Mouse (Mus musculus): ENCODE measurements around the gene Spast.
A peak's percentile ranks its signal among the peaks of the same experiment; 100 is the strongest.
"Not testable (repeated sequence)": the region's sequence is repeated elsewhere in the genome, so short reads cannot be mapped to it uniquely, and the experiment has no call there.

Gene Spast

GRCm38 (mm10) chr17:74327195-74327594, 11.6 kb upstream of the Spast start:
- not testable (repeated sequence) for DNase-seq (ENCODE audit: extremely low spot score)

GRCm38 (mm10) chr17:74328146-74328545, 10.6 kb upstream of the Spast start:
- peak; percentile 44 for DNase-seq (ENCODE audit: extremely low spot score)

DNA sequence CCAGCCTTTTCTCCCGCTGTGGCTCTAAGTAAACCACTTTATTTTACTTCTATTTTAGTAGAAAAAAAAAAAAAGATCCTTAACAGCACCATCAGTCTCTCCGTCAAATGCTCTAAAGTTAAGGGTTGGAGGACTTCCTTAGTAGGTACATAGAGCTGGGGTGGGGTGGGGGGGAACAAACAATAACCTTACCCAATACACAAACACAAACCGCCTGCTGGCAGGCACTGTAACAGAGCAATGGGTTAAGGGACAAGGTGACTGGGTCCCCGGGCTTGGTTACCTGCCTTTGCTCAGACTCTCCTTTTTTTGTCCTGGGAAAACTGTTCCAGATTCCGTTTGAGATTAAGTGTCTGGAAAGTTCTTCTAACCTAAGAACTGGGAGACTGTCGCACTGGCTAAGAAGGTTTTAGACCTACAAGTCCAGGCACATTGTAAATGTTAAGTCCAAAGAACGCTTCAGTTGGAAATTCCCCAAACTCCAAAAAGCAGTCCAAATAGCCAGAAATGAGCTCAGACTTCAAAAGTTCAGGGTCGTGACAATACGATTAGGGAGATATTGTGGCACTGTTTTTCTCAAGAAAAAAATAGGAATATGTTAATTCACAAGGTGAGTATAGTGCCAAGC, 7.6 kb upstream of the Spast start:
- no peak for DNase-seq (ENCODE audit: extremely low spot score)

DNA sequence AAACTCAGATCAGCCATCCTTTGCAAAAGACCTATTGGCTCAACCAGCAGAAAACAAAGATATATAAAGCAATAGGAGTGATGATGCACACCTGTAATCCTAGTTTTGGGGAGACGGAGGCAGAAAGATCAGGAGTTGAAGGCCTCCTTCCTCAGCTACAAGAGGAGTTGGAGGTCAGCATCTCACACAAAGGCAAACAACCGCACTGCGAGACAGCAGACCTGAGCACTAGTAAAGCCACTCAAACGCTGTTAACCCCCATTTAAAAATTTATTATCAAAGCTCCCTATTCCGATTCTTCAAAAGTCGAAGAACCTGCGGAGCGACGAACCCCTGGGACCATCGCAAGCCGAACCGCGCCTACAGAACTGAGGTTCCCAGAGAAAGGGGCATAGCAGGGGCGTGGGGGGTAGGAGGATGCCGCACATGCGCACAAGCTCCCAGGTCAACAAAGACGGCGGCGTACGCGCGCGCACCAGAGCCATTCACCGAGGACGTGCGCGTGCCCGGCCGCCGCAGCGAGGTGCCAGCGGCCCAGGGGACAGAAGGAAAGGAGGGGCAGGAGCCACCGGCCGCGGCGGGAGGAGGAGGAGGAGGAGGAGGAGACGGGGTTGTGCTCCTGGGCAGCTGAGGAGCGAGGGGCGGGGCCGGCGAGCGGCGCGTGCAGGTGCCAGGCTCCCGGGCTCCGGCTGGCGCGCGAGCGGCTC, 409 bp upstream of the Spast start:
- peak; percentile 97 for DNase-seq (ENCODE audit: extremely low spot score)

DNA sequence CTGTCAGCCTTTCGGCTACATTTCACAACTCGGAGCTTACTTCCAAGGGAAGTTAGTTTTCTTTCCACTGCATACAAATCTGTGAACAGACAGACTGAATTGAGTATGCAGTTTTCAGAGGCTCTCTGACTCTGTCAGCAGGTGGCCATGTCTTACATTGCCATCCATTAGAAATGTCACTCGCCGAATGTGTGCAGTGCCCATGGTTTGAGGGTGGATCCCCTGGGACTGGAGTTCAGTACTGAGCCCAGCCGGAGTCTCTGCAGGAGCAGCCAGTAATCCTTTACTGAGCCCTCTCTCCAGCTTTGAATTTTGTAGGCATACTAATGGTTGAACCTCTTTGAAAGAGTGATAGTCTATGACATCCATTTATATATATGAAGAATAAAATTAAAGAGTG, 2.4 kb downstream of the Spast start:
- no peak for DNase-seq (ENCODE audit: extremely low spot score)

DNA sequence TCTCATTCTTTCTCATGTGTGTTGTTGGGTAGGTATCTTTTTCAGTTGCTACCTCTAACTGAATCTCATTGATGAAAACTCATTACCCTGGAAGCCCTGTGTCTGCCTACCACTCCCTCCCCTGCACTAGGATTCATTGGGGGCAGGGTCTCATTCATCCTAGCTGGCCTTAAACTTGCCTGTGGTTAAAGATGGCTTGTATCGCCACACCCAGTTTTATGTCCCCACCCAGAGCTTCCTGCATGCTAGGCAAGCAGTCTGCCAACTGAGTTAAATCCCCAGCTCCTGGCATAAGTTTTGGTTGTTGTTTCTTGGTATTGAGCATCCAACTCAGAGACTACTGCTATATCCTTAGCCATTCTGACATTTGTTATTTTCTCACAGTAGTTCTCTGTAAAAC, 24.8 kb downstream of the Spast start:
- no peak for DNase-seq (ENCODE audit: extremely low spot score)

GRCm38 (mm10) chr17:74376916-74377315, 38.1 kb downstream of the Spast start:
- no peak for DNase-seq (ENCODE audit: extremely low spot score)

DNA sequence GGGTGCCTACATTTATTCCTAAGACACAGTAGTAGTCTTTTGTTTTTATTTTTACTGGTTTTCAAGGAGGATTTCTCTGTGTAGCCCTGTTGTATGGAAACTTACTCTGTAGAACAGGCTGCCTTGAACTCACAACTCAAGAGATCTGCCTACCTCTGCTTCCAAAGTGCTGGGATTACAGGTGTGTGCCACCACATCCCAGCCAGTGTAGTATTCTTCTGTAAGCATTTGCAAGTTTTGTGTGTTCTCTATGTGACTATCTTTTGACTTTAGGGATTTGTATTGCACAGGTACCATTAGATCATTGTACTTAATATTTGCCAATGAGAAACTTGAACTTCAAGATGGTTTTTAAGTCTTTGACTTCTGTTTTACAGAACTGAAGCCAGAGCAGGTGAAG, 47.9 kb downstream of the Spast start:
- DNase-seq (ENCODE audit: extremely low spot score) = no peak

GRCm38 (mm10) chr17:74389847-74390246, 51.1 kb downstream of the Spast start:
- DNase-seq (ENCODE audit: extremely low spot score) = no peak

DNA sequence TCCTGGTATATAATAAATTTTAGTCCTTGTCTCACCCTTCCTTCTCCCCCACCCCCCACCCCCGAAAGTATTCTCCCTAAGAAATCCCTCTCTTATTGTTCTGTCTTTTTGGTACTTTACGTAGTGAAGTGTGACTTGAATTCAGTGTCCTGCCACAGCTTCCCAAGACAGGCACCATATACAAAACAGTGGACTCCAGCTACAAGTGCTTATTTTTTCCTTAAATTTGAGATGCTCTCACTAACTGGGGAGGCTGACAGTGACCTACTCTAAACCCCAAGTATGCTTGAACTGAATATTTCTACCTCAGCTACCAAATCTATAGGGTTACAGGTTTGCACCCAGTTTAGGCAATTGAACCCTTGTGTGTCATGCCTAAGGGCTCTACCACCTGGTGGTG, 55.6 kb downstream of the Spast start:
- DNase-seq (ENCODE audit: extremely low spot score) = no peak

- DNase-seq (ENCODE audit: extremely low spot score) = no peak
Observed at GRCm38 (mm10) chr17:74394855-74395254, 56.1 kb downstream of the Spast start.

- DNase-seq (ENCODE audit: extremely low spot score) = peak; percentile 92
Observed at GRCm38 (mm10) chr17:74395383-74396065, 56.7 kb downstream of the Spast start, which contains the start of gene Slc30a6. Gene Slc30a6 (plus strand): TSS chr17:74395608.

DNA sequence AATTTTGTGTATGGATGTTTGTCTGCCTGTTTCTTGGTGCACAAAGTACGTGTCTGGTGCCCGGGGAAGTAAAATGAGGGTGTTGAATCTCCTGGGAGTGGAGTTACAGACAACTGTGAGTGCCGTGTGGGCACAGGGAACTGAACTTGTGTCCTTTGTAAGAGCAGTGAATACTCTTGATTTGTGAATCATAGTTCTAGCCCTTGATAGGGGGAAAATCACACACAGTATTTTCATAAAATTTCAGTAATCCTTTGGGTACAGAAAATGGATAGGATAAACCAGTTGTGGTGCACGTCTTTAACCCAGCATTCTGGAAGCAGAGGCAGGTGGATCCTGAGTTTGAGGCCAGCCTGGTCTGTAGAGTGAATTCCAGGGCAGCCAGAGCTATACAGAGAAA, 58.0 kb downstream of the Spast start:
- DNase-seq (ENCODE audit: extremely low spot score) = no peak

DNA sequence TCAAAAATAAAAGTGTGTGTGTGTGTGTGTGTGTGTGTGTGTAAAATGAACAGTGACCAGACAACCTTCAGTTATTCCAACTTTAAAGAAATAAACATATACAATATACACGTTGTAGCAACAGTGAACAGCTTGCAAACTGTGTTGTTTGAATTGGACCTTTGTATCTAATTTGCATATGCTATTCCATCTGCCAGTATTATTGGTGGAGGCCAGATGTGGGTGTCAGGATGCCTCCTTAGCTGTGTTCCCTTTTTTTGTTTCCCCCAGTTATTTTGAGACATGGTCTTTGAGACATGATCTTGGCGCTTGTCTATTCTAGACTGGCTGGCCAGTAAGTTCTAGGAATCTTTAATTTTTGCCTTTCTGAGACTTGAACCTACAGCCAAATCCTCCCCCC, 58.4 kb downstream of the Spast start:
- DNase-seq (ENCODE audit: extremely low spot score) = no peak

GRCm38 (mm10) chr17:74402486-74403222, 63.9 kb downstream of the Spast start:
- DNase-seq (ENCODE audit: extremely low spot score) = no peak

DNA sequence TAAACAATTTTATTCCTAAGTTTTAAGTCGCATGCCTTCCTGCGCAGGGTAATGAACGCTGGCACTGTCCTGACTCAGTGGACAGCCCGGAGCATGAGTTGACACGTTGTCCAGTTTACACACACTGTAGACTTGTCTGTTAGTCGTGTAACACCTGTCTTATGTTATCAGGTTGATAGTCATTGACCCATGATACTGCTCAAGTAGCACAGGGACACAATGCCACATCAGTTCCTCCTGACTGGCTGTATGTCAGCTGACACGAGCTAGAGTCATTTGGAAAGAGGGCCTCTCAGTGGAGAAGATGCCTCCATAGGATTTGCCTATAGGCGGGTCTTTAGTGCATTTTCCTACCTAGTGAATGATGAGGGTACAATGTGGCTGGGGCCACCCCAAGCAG, 67.7 kb downstream of the Spast start:
- DNase-seq (ENCODE audit: extremely low spot score) = no peak

- no peak for DNase-seq (ENCODE audit: extremely low spot score)
Observed at GRCm38 (mm10) chr17:74409722-74410121, 70.9 kb downstream of the Spast start.

- no peak for DNase-seq (ENCODE audit: extremely low spot score)
Observed at GRCm38 (mm10) chr17:74413324-74413723, 74.5 kb downstream of the Spast start.

- no peak for DNase-seq (ENCODE audit: extremely low spot score)
Observed at GRCm38 (mm10) chr17:74414671-74415070, 75.9 kb downstream of the Spast start.

GRCm38 (mm10) chr17:74416841-74417360, 78.1 kb downstream of the Spast start:
- no peak for DNase-seq (ENCODE audit: extremely low spot score)

- DNase-seq (ENCODE audit: extremely low spot score) = peak; percentile 40
Observed at GRCm38 (mm10) chr17:74418171-74418570, 79.4 kb downstream of the Spast start.

GRCm38 (mm10) chr17:74420656-74421055, 81.9 kb downstream of the Spast start:
- no peak for DNase-seq (ENCODE audit: extremely low spot score)
